Mouse (Mus musculus) lung, postnatal 0 days (tissue): Measurements from ENCODE around the gene Zbtb16. TPM values are rescaled to one million over a fixed set of nuclear protein-coding genes. Genes with fewer than 3 reads are reported as not detected.

Experiments
- ATAC-seq: fragments of 200-750 bp; cut with Nextera tagmentation; 2 replicates; pipeline ENCODE4 v1.8.0; 2017; ENCODE audit warnings: moderate library complexity
- DNase-seq: peaks from one replicate; pipeline ENCODE4 v3.0.0-alpha.2; 2016; ENCODE audit warnings: low spot score
- H3K27ac ChIP-seq: fragments of 300-500 bp; sonication (generic); 2 replicates; pipeline ENCODE4 v1.5.1; 2014; ENCODE audit warnings: antibody characterized with exemption, mild to moderate bottlenecking, low read length, mixed read lengths
- H3K27me3 ChIP-seq: fragments of 300-500 bp; sonication (generic); replicated peaks from 2 replicates; pipeline ENCODE4 v1.6.1; 2014; ENCODE audit warnings: low read length, mixed read lengths; ENCODE audit not compliant: insufficient read depth
- H3K36me3 ChIP-seq: fragments of 300-500 bp; sonication (generic); 2 replicates; pipeline ENCODE4 v1.6.1; 2014; ENCODE audit warnings: low read length, mixed read lengths; ENCODE audit not compliant: insufficient read depth
- H3K4me1 ChIP-seq: fragments of 300-500 bp; sonication (generic); 2 replicates; pipeline ENCODE4 v1.6.1; 2014; ENCODE audit warnings: antibody characterized with exemption, low read depth, low read length, mixed read lengths; ENCODE audit not compliant: insufficient read depth
- H3K4me2 ChIP-seq: fragments of 300-500 bp; sonication (generic); replicated peaks from 2 replicates; pipeline ENCODE4 v1.6.1; 2014; ENCODE audit warnings: low read depth, mild to moderate bottlenecking, low read length, moderate library complexity, mixed read lengths
- H3K4me3 ChIP-seq: fragments of 300-500 bp; sonication (generic); 2 replicates; pipeline ENCODE4 v1.5.1; 2014; ENCODE audit warnings: low read depth, low read length
- H3K9ac ChIP-seq: fragments of 300-500 bp; sonication (generic); replicated peaks from 2 replicates; pipeline ENCODE4 v1.6.1; 2014; ENCODE audit warnings: low read depth, mild to moderate bottlenecking
- H3K9me3 ChIP-seq: fragments of 300-500 bp; sonication (generic); 2 replicates; pipeline ENCODE4 v1.6.1; 2016; ENCODE audit warnings: low read length, mixed read lengths
- CTCF ChIP-seq: IDR thresholded peaks from 2 replicates; pipeline ENCODE4 v1.5.1; 2016; ENCODE audit warnings: antibody characterized with exemption, mild to moderate bottlenecking
- EP300 ChIP-seq: IDR thresholded peaks from 2 replicates; pipeline ENCODE4 v1.6.1; 2016; ENCODE audit warnings: antibody characterized with exemption, mild to moderate bottlenecking, control low read depth
- WGBS: fragments of 180-500 bp; shearing (Covaris S2); extraction: QIAGEN DNeasy Blood & Tissue Kit; methylation state at CpG from one replicate; pipeline ENCODE4 v1.1.7; 2014; 5-methylcytosine and 5-hydroxymethylcytosine counted together
- polyA plus RNA-seq: library from polyadenylated mRNA; unstranded; fragments of >200 nt; fragmentation: Nextera tagmentation; extraction: Ambion mirVana; gene quantifications from 2 replicates; pipeline ENCODE4 v1.2.1, GENCODE M21; 2015

Zbtb16 gene
- polyA plus RNA-seq, 1 experiment from 2014 or later, result 19.7 TPM

DNA sequence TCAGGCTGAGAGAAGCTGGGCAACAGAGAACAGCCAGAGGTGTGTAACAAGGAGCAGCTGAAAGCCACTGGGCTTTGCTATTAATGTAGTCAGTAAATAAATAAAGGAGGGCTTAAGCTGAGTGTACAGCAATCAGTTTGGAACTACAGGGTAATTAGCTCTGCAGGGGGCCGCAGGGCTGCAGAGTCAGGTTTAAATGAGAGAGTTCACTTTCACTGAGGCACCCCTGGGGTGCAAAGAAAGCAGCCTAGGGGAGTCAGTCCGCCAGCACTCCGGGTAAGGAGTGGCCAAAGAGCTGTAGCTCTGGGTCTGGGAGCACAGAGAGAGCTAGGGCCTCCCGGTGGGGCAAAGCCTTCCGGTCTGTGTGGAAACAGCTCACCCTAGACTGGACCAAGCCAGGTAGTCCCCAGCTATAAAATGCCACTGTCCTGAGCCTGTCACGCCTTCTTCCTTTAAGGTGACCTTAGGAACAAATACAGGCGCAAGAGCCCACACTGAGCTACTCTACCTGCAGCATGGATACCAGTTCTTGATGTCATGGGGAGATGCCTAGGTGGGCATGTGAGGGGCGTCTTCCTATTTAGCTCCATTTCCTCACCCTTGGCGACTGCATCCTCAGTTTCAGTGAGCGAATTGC lies 188.3 kb downstream of the Zbtb16 start:
- peak overlapping the region; percentile 50; the same call in 1 of the 2 replicates for H3K9ac ChIP-seq
- H3K9me3 ChIP-seq, result no peaks in the 10 kb centered on the region
- 0 out of 2 replicates have a peak overlapping the region, but pooled peaks have one; percentile 41 for H3K4me3 ChIP-seq
- H3K36me3 ChIP-seq, result no peaks in the 10 kb centered on the region
- peak overlapping the region; percentile 76 for H3K27ac ChIP-seq
- peaks cover 16% of the 10 kb centered on the region for H3K4me1 ChIP-seq
- no peak for DNase-seq
- ATAC-seq, result no peak
- no peak for TF ChIP-seq EP300
- TF ChIP-seq CTCF, result no peak
- H3K4me2 ChIP-seq, result peak overlapping the region; percentile 66
- no peaks in the 10 kb centered on the region for H3K27me3 ChIP-seq
- WGBS, result 59% methylated on average over 10 of the region's 10 CpGs

DNA sequence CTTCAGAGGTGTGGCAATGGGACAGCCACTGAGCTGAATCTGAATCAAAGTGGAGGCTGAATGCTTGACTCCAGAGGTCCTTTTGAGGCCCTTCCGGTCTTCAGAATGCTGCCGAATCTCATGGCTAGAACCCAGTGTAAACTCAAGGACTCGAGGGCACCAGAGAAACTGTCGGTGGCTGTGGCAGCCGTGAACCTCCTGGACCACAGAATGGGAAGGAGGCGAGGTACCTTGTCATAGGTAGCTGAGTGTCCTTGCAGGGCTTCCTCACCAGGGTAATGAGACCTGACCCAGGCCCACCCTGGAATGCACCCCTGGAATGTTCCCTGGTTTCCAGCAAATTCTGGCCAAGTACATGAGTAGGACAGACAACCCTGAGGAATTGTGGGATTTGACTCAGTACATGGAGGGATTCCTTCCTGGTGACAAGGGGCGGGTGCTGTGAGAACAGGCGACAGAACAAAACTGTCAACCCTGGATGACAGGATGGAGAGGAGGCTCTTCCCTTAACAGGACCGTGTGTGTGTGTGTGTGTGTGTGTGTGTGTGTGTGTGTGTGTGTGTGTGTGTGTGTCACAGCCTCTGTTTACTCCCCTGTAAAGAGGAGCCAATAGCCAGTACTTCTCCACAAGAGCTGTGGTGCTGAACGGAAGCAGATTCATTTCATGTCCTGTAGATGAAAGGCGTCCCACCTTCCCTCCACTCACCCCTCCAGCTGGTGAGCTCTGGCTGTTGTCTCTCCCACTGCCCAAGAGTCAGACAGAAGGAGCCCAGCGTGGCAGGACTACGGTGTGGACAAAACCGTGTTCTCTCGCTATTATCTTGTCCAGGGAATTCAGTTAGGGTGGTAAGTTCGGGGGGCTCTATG lies 189.0 kb downstream of the Zbtb16 start:
- H3K4me3 ChIP-seq, result no peak overlapping the region
- peak overlapping the region; percentile 66 for H3K4me2 ChIP-seq
- DNase-seq, result peak; percentile 60
- peaks cover 16% of the 10 kb centered on the region for H3K4me1 ChIP-seq
- H3K36me3 ChIP-seq, result no peaks in the 10 kb centered on the region
- ATAC-seq, result peak; percentile 25
- H3K27ac ChIP-seq, result peak overlapping the region; percentile 76
- 55% methylated on average over 16 of the region's 16 CpGs for WGBS
- H3K9me3 ChIP-seq, result no peaks in the 10 kb centered on the region
- no peaks in the 10 kb centered on the region for H3K27me3 ChIP-seq
- peak overlapping the region; percentile 29; the same call in 1 of the 2 replicates for H3K9ac ChIP-seq
- TF ChIP-seq CTCF, result no peak
- 0 out of 2 replicates have a peak, but pooled peaks have one; percentile 40 for TF ChIP-seq EP300

DNA sequence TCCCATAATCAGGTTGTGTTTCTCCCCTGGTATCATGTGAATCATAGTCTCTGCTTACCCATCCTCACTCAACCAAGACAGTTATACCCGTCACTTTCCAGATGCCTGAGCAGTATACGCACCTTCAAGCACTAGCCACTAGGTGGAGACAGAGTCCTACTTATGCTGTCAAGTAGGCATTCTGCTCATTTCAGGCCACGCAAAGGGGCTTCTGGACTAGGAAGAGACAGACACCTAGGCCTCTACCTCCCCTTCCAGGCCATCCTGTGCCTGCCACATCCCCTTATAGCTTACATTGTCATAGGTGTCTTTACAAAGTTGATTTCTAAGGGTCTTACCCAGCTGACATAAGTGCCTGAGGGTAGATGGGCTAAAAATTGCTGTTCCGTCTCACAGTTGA lies 189.8 kb downstream of the Zbtb16 start:
- peak; percentile 90 for DNase-seq
- Histone ChIP-seq H3K9me3 (no peaks in the 10 kb centered on the region), H3K4me2 (no peak overlapping the region), H3K36me3 (no peaks in the 10 kb centered on the region), H3K4me3 (no peak overlapping the region), H3K4me1 (peaks cover 16% of the 10 kb centered on the region), H3K9ac (no peak overlapping the region), H3K27ac (peak overlapping the region; percentile 76), H3K27me3 (no peaks in the 10 kb centered on the region)
- 24% methylated on average over 4 of the region's 4 CpGs for WGBS
- peak; percentile 100 for TF ChIP-seq CTCF
- TF ChIP-seq EP300, result no peak
- ATAC-seq, result peak; percentile 33

DNA sequence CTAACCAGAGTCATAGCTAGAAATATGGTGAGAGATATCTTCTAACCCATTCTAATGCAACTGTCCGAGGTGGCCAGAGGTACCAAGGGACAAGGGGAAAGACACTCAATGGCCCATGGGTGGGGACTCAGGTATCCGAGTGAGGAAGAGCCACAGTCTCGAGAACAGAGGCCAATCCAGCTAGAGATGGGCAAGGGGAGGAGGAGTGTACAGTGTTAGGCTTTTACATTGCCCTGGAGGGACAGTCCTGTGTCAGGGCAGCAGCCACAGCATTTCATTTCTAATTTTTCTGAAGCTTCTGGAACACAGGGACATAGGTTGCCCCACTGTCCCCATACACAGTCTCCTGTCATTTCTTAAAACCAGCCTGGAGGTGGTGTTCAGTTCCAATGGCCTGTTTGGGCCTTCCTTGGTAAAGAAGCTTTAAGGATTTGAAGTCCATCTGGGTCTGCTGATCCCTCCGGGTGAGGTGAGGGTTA lies 190.3 kb downstream of the Zbtb16 start:
- no peaks in the 10 kb centered on the region for H3K27me3 ChIP-seq
- no peak for TF ChIP-seq CTCF
- TF ChIP-seq EP300, result no peak
- H3K9ac ChIP-seq, result no peak overlapping the region
- no peaks in the 10 kb centered on the region for H3K9me3 ChIP-seq
- no peak overlapping the region for H3K27ac ChIP-seq
- DNase-seq (no peak), ATAC-seq (no peak)
- peaks cover 16% of the 10 kb centered on the region for H3K4me1 ChIP-seq
- no peak overlapping the region for H3K4me3 ChIP-seq
- WGBS, result 52% methylated on average over 4 of the region's 4 CpGs
- H3K4me2 ChIP-seq, result no peak overlapping the region
- H3K36me3 ChIP-seq, result no peaks in the 10 kb centered on the region

DNA sequence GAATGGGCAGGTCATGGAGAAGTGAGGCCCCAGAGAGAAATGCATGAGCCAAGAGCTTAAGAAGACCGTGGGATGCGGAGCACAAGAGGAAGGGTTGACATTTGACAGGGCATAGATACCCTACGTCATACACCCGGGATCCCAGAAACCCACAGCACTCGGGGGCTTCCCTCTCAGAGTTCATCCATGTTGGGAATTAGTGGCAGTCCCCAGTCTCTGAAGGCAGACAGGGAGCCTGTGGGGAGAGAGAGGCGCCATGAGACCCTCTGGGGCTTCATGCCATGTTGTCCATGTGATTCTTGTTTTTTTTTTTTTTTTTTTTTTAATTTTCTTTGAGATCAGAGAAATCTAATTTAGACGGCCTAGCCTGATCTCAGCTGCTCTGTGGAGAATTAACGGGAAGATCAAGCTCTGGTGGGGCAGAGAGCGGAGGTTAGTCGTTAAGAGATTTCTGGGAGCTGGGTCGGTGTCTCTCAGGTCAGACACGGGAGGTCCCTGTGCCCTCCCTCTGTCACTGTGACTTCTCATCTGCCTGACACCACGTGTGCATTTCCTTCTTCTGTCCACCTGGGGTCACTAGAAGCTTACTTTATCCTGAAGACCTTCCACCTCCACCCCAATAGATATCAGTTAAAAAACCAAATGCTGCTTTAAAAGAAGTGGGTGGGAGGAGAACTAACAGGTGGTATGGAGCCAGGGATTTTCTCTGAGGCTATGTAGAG lies 190.9 kb downstream of the Zbtb16 start:
- no peak overlapping the region for H3K27ac ChIP-seq
- no peak overlapping the region for H3K4me2 ChIP-seq
- H3K9ac ChIP-seq, result no peak overlapping the region
- TF ChIP-seq CTCF (peak; percentile 77), EP300 (no peak)
- H3K36me3 ChIP-seq, result no peaks in the 10 kb centered on the region
- no peak for ATAC-seq
- WGBS, result 49% methylated on average over 13 of the region's 13 CpGs
- no peaks in the 10 kb centered on the region for H3K9me3 ChIP-seq
- H3K27me3 ChIP-seq, result no peaks in the 10 kb centered on the region
- DNase-seq, result peak; percentile 75
- peaks cover 16% of the 10 kb centered on the region for H3K4me1 ChIP-seq
- no peak overlapping the region for H3K4me3 ChIP-seq

DNA sequence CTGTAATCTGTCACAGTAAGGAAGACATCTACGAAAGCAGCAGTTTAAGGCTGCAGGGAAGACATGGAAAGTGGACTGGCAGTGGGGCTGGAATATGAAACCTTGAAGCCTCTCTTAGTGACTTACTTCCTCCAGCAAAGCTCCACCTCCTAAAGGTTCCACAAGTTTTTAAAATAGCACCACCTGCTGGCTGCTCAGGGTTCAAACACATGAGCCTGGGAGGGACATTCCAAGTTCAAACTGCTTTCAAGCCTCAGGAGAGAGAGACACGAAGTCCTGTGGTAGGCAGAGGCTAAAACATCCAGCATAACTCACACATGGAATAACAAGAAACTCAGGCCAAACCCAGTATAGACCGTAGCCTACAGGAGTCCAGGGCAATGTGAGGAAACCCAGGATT lies 191.6 kb downstream of the Zbtb16 start:
- no peak overlapping the region for H3K27ac ChIP-seq
- no peaks in the 10 kb centered on the region for H3K9me3 ChIP-seq
- H3K36me3 ChIP-seq, result no peaks in the 10 kb centered on the region
- DNase-seq (no peak), ATAC-seq (no peak)
- no peak overlapping the region for H3K9ac ChIP-seq
- 68% methylated on average over 3 of the region's 3 CpGs for WGBS
- no peaks in the 10 kb centered on the region for H3K27me3 ChIP-seq
- TF ChIP-seq CTCF, result peak; percentile 32
- no peak for TF ChIP-seq EP300
- no peak overlapping the region for H3K4me2 ChIP-seq
- peaks cover 16% of the 10 kb centered on the region for H3K4me1 ChIP-seq
- no peak overlapping the region for H3K4me3 ChIP-seq
